Mouse (Mus musculus): Measurements from ENCODE around the gene Echdc2. TPM values are rescaled to one million over a fixed set of nuclear protein-coding genes. Genes with fewer than 3 reads are reported as not detected.

Gene Echdc2
- polyA plus RNA-seq, 1 experiment from 2014 or later: 45.7 TPM

DNA sequence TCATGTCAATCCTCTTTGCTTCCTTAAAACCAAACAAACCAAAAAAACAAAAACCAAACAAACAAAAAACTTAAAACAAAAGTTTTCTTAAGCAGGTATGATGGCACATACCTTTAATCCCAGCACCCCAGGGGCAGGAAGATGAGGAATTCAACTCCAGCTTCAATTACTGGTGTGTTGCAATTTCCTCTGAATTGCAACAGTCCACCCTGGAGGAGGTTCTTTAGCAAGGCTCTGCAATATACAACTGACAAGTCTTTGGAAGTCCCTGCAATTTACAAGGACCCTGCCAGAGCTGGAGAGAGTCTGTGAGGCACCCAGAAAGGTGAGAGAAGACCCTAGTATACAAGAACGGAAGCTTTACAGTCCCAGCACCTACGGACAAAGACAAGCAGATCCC is 47.8 kb downstream of the Echdc2 start:
- ATAC-seq (ENCODE audit: insufficient number of reproducible peaks, low FRiP score, low TSS enrichment, low read depth): no peak
- H3K9me3 ChIP-seq: no peaks in the 10 kb centered on the region
- no peak overlapping the region for H3K9ac ChIP-seq
- no peak overlapping the region for H3K4me3 ChIP-seq
- no peak overlapping the region for H3K4me2 ChIP-seq
- peaks cover 13% of the 10 kb centered on the region for H3K27me3 ChIP-seq
- WGBS: 83% methylated on average over 2 of the region's 2 CpGs
- H3K4me1 ChIP-seq: peaks cover 8% of the 10 kb centered on the region
- no peaks in the 10 kb centered on the region for H3K36me3 ChIP-seq
- no peak overlapping the region for H3K27ac ChIP-seq

DNA sequence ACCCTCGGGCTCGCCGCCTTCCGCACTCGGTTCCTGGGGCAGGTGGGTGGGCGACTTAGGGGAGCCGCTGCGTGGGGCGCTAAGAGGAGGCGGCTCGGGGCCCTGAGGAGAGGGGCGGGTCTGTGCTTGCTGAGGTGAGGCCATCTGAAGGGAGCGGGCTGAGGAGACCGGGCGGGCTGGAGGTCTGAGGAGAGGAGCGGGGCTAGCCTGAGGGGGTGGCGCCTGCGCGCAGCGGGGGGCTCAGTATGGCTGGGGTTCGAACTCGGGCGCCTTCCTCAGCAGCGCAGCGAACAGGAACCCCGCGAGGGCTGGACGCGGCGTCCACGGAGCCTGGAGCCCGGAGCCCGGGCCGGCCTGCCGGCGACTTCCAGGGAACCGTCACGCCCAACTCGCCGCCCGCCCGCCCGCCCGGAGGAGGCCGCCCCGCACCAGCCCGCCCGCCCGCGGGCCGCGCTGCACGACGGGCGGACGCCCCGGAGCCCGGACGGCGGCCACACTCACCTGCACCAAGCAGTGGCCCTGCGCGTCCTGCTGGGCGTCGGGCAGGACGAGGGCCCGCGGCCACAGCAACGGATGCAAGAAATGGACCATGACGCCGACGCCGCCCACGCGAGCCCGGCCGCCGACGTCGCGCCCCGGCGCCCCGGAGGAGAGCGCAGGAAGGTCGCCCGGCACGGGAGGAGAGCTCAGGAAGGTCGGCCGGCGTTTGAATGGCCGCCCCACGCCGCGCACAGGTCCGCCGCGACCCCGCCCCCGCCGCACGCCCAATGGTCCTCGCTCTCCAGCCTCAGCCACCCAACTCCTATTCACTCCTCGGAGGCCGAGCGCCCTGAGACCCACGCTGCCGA is 52.3 kb downstream of the Echdc2 start, which contains the start of gene Zyg11a:
Gene Zyg11a, minus strand, starts transcription at position 717 of the 848 bp plus-strand sequence.
- Histone ChIP-seq H3K27ac (no peak within 1 kb of the TSS), H3K9me3 (no peaks in the 10 kb centered on the region), H3K4me1 (peaks cover 12% of the 10 kb centered on the region), H3K4me3 (peak within 1 kb of the TSS; percentile 54), H3K27me3 (peaks cover 28% of the 10 kb centered on the region), H3K36me3 (no peaks in the 10 kb centered on the region), H3K4me2 (peak within 1 kb of the TSS; percentile 89), H3K9ac (0 out of 2 replicates have a peak within 1 kb of the TSS, but pooled peaks have one; percentile 20)
- ATAC-seq (ENCODE audit: insufficient number of reproducible peaks, low FRiP score, low TSS enrichment, low read depth): 0 out of 2 replicates have a peak, but pooled peaks have one; percentile 65
- under 1% methylated on average over 75 of the region's 107 CpGs for WGBS

DNA sequence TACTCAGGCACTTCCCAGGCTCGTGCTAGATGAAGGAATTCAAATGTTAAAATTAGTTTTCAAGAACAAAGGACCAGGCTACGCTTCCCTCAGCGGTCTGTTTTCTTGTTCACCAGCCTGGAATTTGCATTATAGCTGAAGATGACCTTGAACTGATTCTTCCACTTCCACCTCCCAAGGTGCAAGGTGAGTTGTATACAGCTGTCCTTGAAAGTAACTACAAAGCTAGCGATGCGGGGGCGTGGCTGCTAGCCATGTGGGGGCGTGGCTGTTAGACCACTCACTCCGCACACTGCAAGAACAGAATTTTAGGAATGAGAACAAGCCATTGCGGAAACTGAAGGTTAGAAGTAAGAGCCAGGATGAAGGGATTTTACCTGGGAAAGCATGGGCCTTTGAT is 53.8 kb downstream of the Echdc2 start:
- H3K36me3 ChIP-seq: no peaks in the 10 kb centered on the region
- peaks cover 28% of the 10 kb centered on the region for H3K27me3 ChIP-seq
- H3K27ac ChIP-seq: no peak overlapping the region
- WGBS: 11% methylated on average over 9 of the region's 9 CpGs
- H3K4me3 ChIP-seq: no peak overlapping the region
- H3K9ac ChIP-seq: no peak overlapping the region
- peaks cover 12% of the 10 kb centered on the region for H3K4me1 ChIP-seq
- no peaks in the 10 kb centered on the region for H3K9me3 ChIP-seq
- H3K4me2 ChIP-seq: no peak overlapping the region
- ATAC-seq (ENCODE audit: insufficient number of reproducible peaks, low FRiP score, low TSS enrichment, low read depth): no peak

DNA sequence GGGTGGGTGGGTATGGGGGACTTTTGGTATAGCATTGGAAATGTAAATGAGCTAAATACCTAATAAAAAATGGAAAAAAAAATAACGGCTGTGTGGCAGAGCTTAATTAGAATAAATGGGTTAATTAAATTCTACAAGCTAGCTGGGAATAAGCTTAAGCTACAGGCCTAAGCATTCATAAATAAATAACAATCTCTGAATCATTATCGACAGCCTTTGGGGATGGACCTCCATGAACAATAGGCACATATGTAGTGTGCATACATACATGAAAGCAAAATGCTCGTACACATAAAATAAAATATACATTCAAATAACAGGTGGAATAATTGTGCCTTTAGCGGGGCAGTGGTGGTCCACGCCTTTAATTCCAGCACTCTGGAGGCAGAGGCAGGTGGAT is 57.3 kb downstream of the Echdc2 start:
- peaks cover 20% of the 10 kb centered on the region for H3K27me3 ChIP-seq
- no peak overlapping the region for H3K4me2 ChIP-seq
- H3K9ac ChIP-seq: no peak overlapping the region
- WGBS: 81% methylated on average over 5 of the region's 5 CpGs
- no peak overlapping the region for H3K4me3 ChIP-seq
- no peak for ATAC-seq (ENCODE audit: insufficient number of reproducible peaks, low FRiP score, low TSS enrichment, low read depth)
- H3K27ac ChIP-seq: no peak overlapping the region
- no peaks in the 10 kb centered on the region for H3K9me3 ChIP-seq
- peaks cover 8% of the 10 kb centered on the region for H3K4me1 ChIP-seq
- H3K36me3 ChIP-seq: no peaks in the 10 kb centered on the region

DNA sequence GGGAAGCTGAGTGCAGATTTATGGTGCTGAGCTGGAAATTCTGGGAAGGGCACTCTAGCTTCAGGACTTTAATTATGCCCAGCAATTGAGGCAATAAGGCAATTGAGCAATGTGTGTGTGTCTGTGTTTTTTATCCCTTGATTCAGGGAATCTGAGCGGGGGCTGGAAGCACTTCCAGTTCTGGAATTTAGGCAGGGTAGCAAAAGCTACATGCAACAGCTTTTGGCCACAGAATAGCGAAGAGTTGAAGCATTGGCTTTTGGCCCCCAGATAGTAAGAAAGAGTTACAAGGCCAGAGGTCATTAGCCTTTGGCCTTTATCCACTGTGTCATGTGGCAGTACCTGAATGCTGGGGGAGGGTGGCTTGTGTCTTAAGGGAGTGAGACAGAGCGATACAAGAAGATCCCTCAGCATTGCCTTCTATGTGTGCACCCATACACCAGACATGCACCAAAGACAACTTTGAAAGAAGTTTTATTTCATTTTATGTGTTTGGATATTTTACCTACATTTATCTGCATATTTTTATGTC is 60.2 kb downstream of the Echdc2 start:
- no peak overlapping the region for H3K9ac ChIP-seq
- no peak overlapping the region for H3K4me3 ChIP-seq
- H3K4me2 ChIP-seq: no peak overlapping the region
- no peaks in the 10 kb centered on the region for H3K36me3 ChIP-seq
- no peak overlapping the region for H3K27ac ChIP-seq
- H3K27me3 ChIP-seq: no peaks in the 10 kb centered on the region
- no peaks in the 10 kb centered on the region for H3K9me3 ChIP-seq
- H3K4me1 ChIP-seq: no peaks in the 10 kb centered on the region
- 45% methylated on average over 3 of the region's 3 CpGs for WGBS
- no peak for ATAC-seq (ENCODE audit: insufficient number of reproducible peaks, low FRiP score, low TSS enrichment, low read depth)

Other genes with a start within 250 kb of the Echdc2 start
- 29.8 and 32.3 TPM in 2 replicates for gene Cpt2, start 241.8 kb upstream of the Echdc2 start, polyA plus RNA-seq (2015; fragmentation: Nextera tagmentation; extraction: Ambion mirVana)
- 0.05 and 0.10 TPM in 2 replicates for gene Slc1a7, start 197.1 kb upstream of the Echdc2 start, polyA plus RNA-seq (2015; fragmentation: Nextera tagmentation; extraction: Ambion mirVana)
- 2.2 and 3.5 TPM in 2 replicates for gene Podn, start 69.0 kb upstream of the Echdc2 start, polyA plus RNA-seq (2015; fragmentation: Nextera tagmentation; extraction: Ambion mirVana)
- 225 and 228 TPM in 2 replicates for gene Scp2, start 20.4 kb upstream of the Echdc2 start, polyA plus RNA-seq (2015; fragmentation: Nextera tagmentation; extraction: Ambion mirVana)
- gene Zyg11a, start 52.6 kb downstream of the Echdc2 start, polyA plus RNA-seq (2015; fragmentation: Nextera tagmentation; extraction: Ambion mirVana): not detected in 2 replicates
- gene Zyg11b, start 135.7 kb downstream of the Echdc2 start, polyA plus RNA-seq (2015; fragmentation: Nextera tagmentation; extraction: Ambion mirVana): 9.0 and 10.6 TPM in 2 replicates
- 38.0 and 40.3 TPM in 2 replicates for gene Coa7, start 162.7 kb downstream of the Echdc2 start, polyA plus RNA-seq (2015; fragmentation: Nextera tagmentation; extraction: Ambion mirVana)
- 1.8 and 1.9 TPM in 2 replicates for gene Shisal2a, start 217.9 kb downstream of the Echdc2 start, polyA plus RNA-seq (2015; fragmentation: Nextera tagmentation; extraction: Ambion mirVana)
- gene Gpx7, start 241.5 kb downstream of the Echdc2 start, polyA plus RNA-seq (2015; fragmentation: Nextera tagmentation; extraction: Ambion mirVana): 125 and 133 TPM in 2 replicates